Comparison of ENCODE assay signal across 11 mouse cellular contexts in genomic region chr10:8759228-8759627, GRCm38 (mm10).
DNase-seq lines count a peak whose midpoint lies in the region; ATAC-seq lines count a peak whose summit lies in the region.
"Had no signal": no experiment of that assay in that cellular context is flagged by ENCODE, and none has a peak within 500 bp of the region (broad histone marks: within the 10 kb centered on the region; RNA-seq: fewer than 3 reads in every experiment).

No protein-coding gene starts in this region.

- intact Hi-C loops in heart, postnatal 14 days (cut with DNase I): no loop called here

- DNase-seq in gastrocnemius, postnatal 25 days: peak; percentile 22
- no peak for DNase-seq in gastrocnemius, postnatal 10 days
- DNase-seq in lung, postnatal 25 days (ENCODE audit: low spot score): peak; percentile 36
- DNase-seq in lung, postnatal 10 days: no peak
- peak; percentile 24 to 31 for DNase-seq in heart, postnatal 14 days
- no peak for DNase-seq in cerebellum, postnatal 36 days
- DNase-seq in thymus, postnatal 10 days (ENCODE audit: low spot score in 2 of 2): no peak
- DNase-seq: B cell, adult 2 months; lung, embryonic 14.5 days had no signal

- peak; percentile 75 for ATAC-seq in monocyte, adult 5-6 weeks (replicated peaks; ENCODE audit: insufficient number of reproducible peaks, low FRiP score, low TSS enrichment, poor library complexity, severe bottlenecking)
- ATAC-seq: forebrain, embryonic 15.5 days had no signal

Comparison
In these comparisons a context has a peak if more than half of its experiments do, and no peak if none do; other contexts are left out.
1. DNase-seq: peak in gastrocnemius, postnatal 25 days (single experiment), lung, postnatal 25 days (single experiment) and heart, postnatal 14 days (2 of 2); none in gastrocnemius, postnatal 10 days (single experiment), lung, postnatal 10 days (single experiment), cerebellum, postnatal 36 days (0 of 2) and thymus, postnatal 10 days (0 of 2).